In the genomic region with DNA sequence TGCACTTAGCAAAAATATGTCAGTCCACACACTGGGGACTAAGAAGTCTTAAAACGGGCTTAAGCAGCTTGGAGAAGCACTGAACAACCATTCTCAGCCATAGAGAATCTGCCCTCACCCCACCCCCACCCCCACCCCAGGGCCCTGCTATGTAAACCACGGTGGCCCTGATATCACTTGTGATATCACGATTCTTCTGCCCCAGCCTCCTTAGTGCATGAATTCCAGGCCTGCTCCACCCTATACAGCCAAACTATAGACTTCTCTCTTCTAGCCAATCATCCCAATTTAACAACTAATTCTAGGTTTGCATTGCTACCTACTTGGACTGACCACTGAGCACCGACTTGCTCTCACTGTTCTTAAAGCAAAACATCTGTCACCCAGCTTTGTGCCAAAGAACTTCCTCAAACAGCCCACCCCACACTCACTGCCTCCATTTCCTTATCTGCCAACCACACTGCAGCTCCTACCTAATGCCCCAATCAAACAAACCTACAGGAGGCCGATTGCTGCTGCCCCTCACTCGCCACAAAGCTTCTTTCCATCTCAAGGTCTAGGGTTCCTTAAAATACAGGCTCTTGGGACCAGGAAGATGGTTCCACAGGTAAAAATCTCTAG, we compare ENCODE assay signal across 15 mouse cellular contexts.
DNase-seq lines count a peak whose midpoint lies in the region; ATAC-seq and TF ChIP-seq lines count a peak whose summit lies in the region.
"Had no signal": no experiment of that assay in that cellular context is flagged by ENCODE, and none has a peak within 500 bp of the region (broad histone marks: within the 10 kb centered on the region; RNA-seq: fewer than 3 reads in every experiment).

No protein-coding gene starts in this region.

- no peaks in the 10 kb centered on the region for H3K9me3 ChIP-seq in liver, embryonic 11.5 days (ENCODE audit: control insufficient read depth, low read length)
- H3K9me3 ChIP-seq in liver, postnatal 0 days (ENCODE audit: low read length) = no peaks in the 10 kb centered on the region
- no peaks in the 10 kb centered on the region for H3K9me3 ChIP-seq in stomach, embryonic 15.5 days
- H3K9me3 ChIP-seq: limb, embryonic 13.5 days; lung, embryonic 15.5 days had no signal

- no peak for DNase-seq in liver, embryonic 11.5 days (ENCODE audit: low spot score)
- DNase-seq in liver, postnatal 0 days = no peak
- DNase-seq in c-Kit-positive CD71-negative TER-119-negative erythroid progenitor cells, embryonic 14.5 days (ENCODE audit: low read depth) = peak; percentile 16
- DNase-seq in left cerebral cortex, postnatal 4 days = no peak
- DNase-seq: adrenal gland, postnatal 10 days; cerebellum, adult 9-10 months; kidney, adult 9 months had no signal

- peak overlapping the region; percentile 38 for H3K4me2 ChIP-seq in liver, embryonic 11.5 days
- no peak overlapping the region for H3K4me2 ChIP-seq in liver, postnatal 0 days (ENCODE audit: low read depth, low read length)
- H3K4me2 ChIP-seq in stomach, embryonic 15.5 days = no peak overlapping the region
- H3K4me2 ChIP-seq: limb, embryonic 13.5 days; lung, embryonic 15.5 days had no signal

- no peaks in the 10 kb centered on the region for H3K27me3 ChIP-seq in liver, embryonic 11.5 days (replicated peaks; ENCODE audit: control insufficient read depth, insufficient read depth, low read length)
- no peaks in the 10 kb centered on the region for H3K27me3 ChIP-seq in liver, postnatal 0 days (ENCODE audit: insufficient read depth, low read length)
- no peaks in the 10 kb centered on the region for H3K27me3 ChIP-seq in stomach, embryonic 15.5 days (replicated peaks)
- H3K27me3 ChIP-seq: limb, embryonic 13.5 days; lung, embryonic 15.5 days had no signal

- H3K4me1 ChIP-seq in liver, embryonic 11.5 days (replicated peaks; ENCODE audit: control insufficient read depth, insufficient read depth, low read length) = peaks cover 9% of the 10 kb centered on the region
- no peaks in the 10 kb centered on the region for H3K4me1 ChIP-seq in liver, postnatal 0 days (ENCODE audit: insufficient read depth)
- no peaks in the 10 kb centered on the region for H3K4me1 ChIP-seq in stomach, embryonic 15.5 days

- intact Hi-C loops in left cerebral cortex, postnatal 4 days (cut with DNase I) = loop anchor here (2.0 kb wide), 1 partner anchor 49 kb away; no protein-coding TSS in a partner anchor

- TF ChIP-seq CTCF in liver, postnatal 0 days (IDR thresholded peaks at IDR 0.05; ENCODE audit: low read depth) = no peak

- no peak overlapping the region for H3K27ac ChIP-seq in liver, embryonic 11.5 days (ENCODE audit: low read depth, low read length)
- H3K27ac ChIP-seq in liver, postnatal 0 days (ENCODE audit: low read depth) = no peak overlapping the region
- peak overlapping the region; percentile 13; the same call in 1 of the 2 replicates for H3K27ac ChIP-seq in stomach, embryonic 15.5 days
- H3K27ac ChIP-seq: hindbrain, postnatal 0 days; left cerebral cortex, adult 2 months; limb, embryonic 13.5 days; lung, embryonic 15.5 days had no signal

- WGBS in liver, embryonic 11.5 days = 28% methylated on average over 6 of the region's 6 CpGs
- 21% methylated on average over 6 of the region's 6 CpGs for WGBS in liver, postnatal 0 days (ENCODE audit: insufficient replicate concordance)
- 57% methylated on average over 6 of the region's 6 CpGs for WGBS in stomach, embryonic 15.5 days

- H3K9ac ChIP-seq in liver, embryonic 11.5 days (ENCODE audit: low read depth, low read length) = no peak overlapping the region
- H3K9ac ChIP-seq in liver, postnatal 0 days (replicated peaks) = no peak overlapping the region
- no peak overlapping the region for H3K9ac ChIP-seq in stomach, embryonic 15.5 days
- H3K9ac ChIP-seq: limb, embryonic 13.5 days; lung, embryonic 15.5 days had no signal

- H3K4me3 ChIP-seq in liver, embryonic 11.5 days (ENCODE audit: low read depth, low read length) = no peak overlapping the region
- H3K4me3 ChIP-seq in liver, postnatal 0 days (ENCODE audit: low read depth, low read length) = no peak overlapping the region
- H3K4me3 ChIP-seq in stomach, embryonic 15.5 days (replicated peaks) = no peak overlapping the region
- H3K4me3 ChIP-seq: left cerebral cortex, adult 2 months; limb, embryonic 13.5 days; lung, embryonic 15.5 days had no signal

- peaks cover 2% of the 10 kb centered on the region; the same call in 1 of the 2 replicates for H3K36me3 ChIP-seq in liver, embryonic 11.5 days (ENCODE audit: control insufficient read depth, insufficient read depth, low read length)
- H3K36me3 ChIP-seq in liver, postnatal 0 days (replicated peaks; ENCODE audit: insufficient read depth, low read length) = 0 out of 2 replicates have a peak, but pooled peaks cover 6% of the 10 kb centered on the region
- H3K36me3 ChIP-seq in stomach, embryonic 15.5 days = peaks cover 4% of the 10 kb centered on the region
- H3K36me3 ChIP-seq: lung, embryonic 15.5 days had no signal

- ATAC-seq in liver, embryonic 11.5 days (replicated peaks; ENCODE audit: low FRiP score) = peak; percentile 52
- no peak for ATAC-seq in liver, postnatal 0 days
- ATAC-seq in hematopoietic stem cell, adult 5-6 weeks (replicated peaks in 1 of 2; ENCODE audit: insufficient read depth in 1 of 2, low FRiP score in 2 of 2, low TSS enrichment in 1 of 2, low read depth in 1 of 2, poor library complexity in 2 of 2, severe bottlenecking in 2 of 2) = peak; percentile 80 to 81
- peak; percentile 43; the same call in 1 of the 2 replicates for ATAC-seq in stomach, embryonic 15.5 days (ENCODE audit: insufficient read depth, low FRiP score, low read depth)
- ATAC-seq in erythroid progenitor cell, adult 5-6 weeks (replicated peaks; ENCODE audit: low FRiP score, poor library complexity, severe bottlenecking) = no peak
- ATAC-seq: CD4-positive, CD25-positive, alpha-beta regulatory T cell, adult 4 months; hindbrain, postnatal 0 days had no signal

- TF ChIP-seq EP300 in liver, postnatal 0 days (IDR thresholded peaks at IDR 0.05; ENCODE audit: low read depth) = no peak

Comparison
In these comparisons a context has a peak if more than half of its experiments do, and no peak if none do; other contexts are left out.
1. ATAC-seq: peak in liver, embryonic 11.5 days (single experiment), hematopoietic stem cell, adult 5-6 weeks (2 of 2) and stomach, embryonic 15.5 days (single experiment); none in liver, postnatal 0 days (single experiment) and erythroid progenitor cell, adult 5-6 weeks (single experiment).